Mouse (Mus musculus) myocyte (in vitro differentiated cells): ENCODE measurements around the gene Slf1.

Experiments
- CEBPB ChIP-seq: IDR thresholded peaks from 2 replicates; pipeline ENCODE4 v1.6.1; 2011; ENCODE audit warnings: mild to moderate bottlenecking, moderate library complexity; ENCODE audit not compliant: poor library complexity, insufficient read depth, severe bottlenecking
- E2F4 ChIP-seq: IDR thresholded peaks from one replicate; pipeline ENCODE4 v1.6.1; 2011; ENCODE audit warnings: mild to moderate bottlenecking, control low read depth, moderate library complexity; ENCODE audit not compliant: insufficient read depth
- MAX ChIP-seq: IDR thresholded peaks from one replicate; pipeline ENCODE4 v1.6.1; 2011; ENCODE audit warnings: low read depth, mild to moderate bottlenecking, control low read depth
- MYOD1 ChIP-seq, 3 experiments: IDR thresholded peaks; one replicate each; pipeline ENCODE4 v1.6.1; 2011; ENCODE audit warnings: control low read depth in 2 of 3, low read depth in 2 of 3, mild to moderate bottlenecking in 2 of 3, moderate library complexity in 1 of 3; ENCODE audit not compliant: insufficient read length in 2 of 3, control insufficient read depth in 1 of 3
- MYOG ChIP-seq, 3 experiments: IDR thresholded peaks; one replicate each; pipeline ENCODE4 v1.6.1; 2011; ENCODE audit warnings: control low read depth in 2 of 3, low read depth in 2 of 3, mild to moderate bottlenecking in 2 of 3; ENCODE audit not compliant: insufficient read length in 2 of 3, control insufficient read depth in 1 of 3, insufficient read depth in 1 of 3
- POLR2A ChIP-seq: IDR thresholded peaks from one replicate; pipeline ENCODE4 v1.6.1; 2011; ENCODE audit warnings: low read depth, mild to moderate bottlenecking, control low read depth, moderate library complexity; ENCODE audit not compliant: insufficient read length
- POLR2AphosphoS2 ChIP-seq: IDR thresholded peaks from one replicate; pipeline ENCODE4 v1.6.1; 2011; ENCODE audit warnings: low read depth, control low read depth; ENCODE audit not compliant: insufficient read length
- REST ChIP-seq: IDR thresholded peaks from one replicate; pipeline ENCODE4 v1.6.1; 2011; ENCODE audit warnings: mild to moderate bottlenecking, control low read depth, moderate library complexity; ENCODE audit not compliant: insufficient read depth, insufficient read length
- SRF ChIP-seq: IDR thresholded peaks from one replicate; pipeline ENCODE4 v1.6.1; 2011; ENCODE audit warnings: low read depth; ENCODE audit not compliant: control insufficient read depth, insufficient read length
- TCF12 ChIP-seq: IDR thresholded peaks from one replicate; pipeline ENCODE4 v1.6.1; 2011; ENCODE audit warnings: mild to moderate bottlenecking, control low read depth; ENCODE audit not compliant: poor library complexity, insufficient read depth, severe bottlenecking
- USF1 ChIP-seq: IDR thresholded peaks from one replicate; pipeline ENCODE4 v1.6.1; 2011; ENCODE audit warnings: low read depth, mild to moderate bottlenecking, control low read depth, moderate library complexity

DNA sequence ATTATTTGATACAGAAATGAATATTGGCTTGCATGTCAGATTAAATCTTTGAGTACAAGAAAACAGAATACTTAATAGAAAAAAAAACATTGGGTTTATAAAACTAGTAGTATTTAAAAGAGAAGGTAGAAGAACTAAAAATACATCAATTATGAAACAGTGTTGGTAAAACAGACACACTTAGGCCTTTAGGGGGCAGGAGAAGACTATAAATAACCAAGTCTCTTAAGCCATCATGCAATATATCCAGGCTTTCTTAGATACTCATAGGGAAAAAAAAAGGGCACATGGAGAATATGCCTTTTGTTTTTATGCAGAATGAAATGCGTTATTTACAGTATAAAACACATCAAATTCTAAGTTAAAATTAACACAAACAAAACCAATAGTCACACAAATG lies 89.9 kb downstream of the Slf1 start:
- no peak for TF ChIP-seq POLR2A
- TF ChIP-seq TCF12, result no peak
- TF ChIP-seq MYOG (IDR thresholded peaks at IDR 0.05; ENCODE audit: control insufficient read depth in 1 of 3, insufficient read depth in 1 of 3, insufficient read length in 2 of 3, low read depth in 2 of 3), result no peak
- no peak for TF ChIP-seq USF1
- TF ChIP-seq MYOD1 (IDR thresholded peaks at IDR 0.05; ENCODE audit: control insufficient read depth in 1 of 3, insufficient read length in 2 of 3, low read depth in 2 of 3), result no peak
- TF ChIP-seq POLR2AphosphoS2, result no peak
- no peak for TF ChIP-seq REST
- TF ChIP-seq E2F4, result no peak
- TF ChIP-seq MAX, result no peak
- no peak for TF ChIP-seq SRF
- no peak for TF ChIP-seq CEBPB
